Mouse (Mus musculus) G1E (cell line): ENCODE measurements around the gene Zp1.

Experiments used
- CTCF ChIP-seq: IDR thresholded peaks from 2 replicates; pipeline ENCODE4 v1.5.1; 2012; ENCODE audit warnings: low read depth, low read length, inconsistent platforms, mixed read lengths
- GATA1 ChIP-seq: IDR thresholded peaks from 2 replicates; pipeline ENCODE4 v1.6.1; 2012; ENCODE audit warnings: borderline replicate concordance, low read length, inconsistent platforms, mixed read lengths
- TAL1 ChIP-seq: conservative IDR thresholded peaks from 2 replicates; pipeline ENCODE4 v1.6.1; 2012; ENCODE audit warnings: low read depth, low read length, inconsistent platforms, mixed read lengths

DNA sequence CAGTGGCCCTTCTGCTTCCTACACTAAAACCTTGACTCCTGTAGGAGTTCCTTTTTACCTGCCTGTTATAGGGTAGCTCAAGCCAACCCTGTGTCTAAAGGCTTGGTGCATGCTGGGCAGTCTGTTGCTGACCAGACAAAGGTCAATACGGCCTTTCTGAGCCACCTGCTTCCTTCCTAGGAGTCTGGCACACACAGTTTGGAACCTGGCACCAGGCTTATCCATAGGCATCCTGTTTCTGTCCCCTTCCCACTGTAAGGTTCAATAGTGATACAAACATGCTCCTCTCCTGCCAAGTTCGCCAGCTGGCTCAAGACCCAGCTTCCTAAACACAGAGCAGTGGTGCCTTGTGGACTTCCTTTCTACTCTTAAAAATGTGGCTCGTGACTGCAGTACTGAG is 26.1 kb upstream of the Zp1 start:
- no peak for TF ChIP-seq CTCF
- TF ChIP-seq TAL1 = no peak
- TF ChIP-seq GATA1 = no peak
